Mouse (Mus musculus): ENCODE results near the gene Arfgef2.

Gene Arfgef2

GRCm38 (mm10) chr2:166906523-166907182 is 101.3 kb downstream of the Arfgef2 start:
- in situ Hi-C loops (cut with MboI): no loop called here

- in situ Hi-C loops (cut with MboI): no loop called here
These were observed 104.3 kb downstream of the Arfgef2 start for GRCm38 (mm10) chr2:166909729-166910128.

GRCm38 (mm10) chr2:166910536-166910935 is 105.1 kb downstream of the Arfgef2 start:
- in situ Hi-C loops (cut with MboI): no loop called here

GRCm38 (mm10) chr2:166923971-166924370 is 118.6 kb downstream of the Arfgef2 start:
- in situ Hi-C loops (cut with MboI): no loop called here

GRCm38 (mm10) chr2:166933943-166934342 is 128.6 kb downstream of the Arfgef2 start:
- in situ Hi-C loops (cut with MboI): no loop called here

GRCm38 (mm10) chr2:166934416-166934815 is 129.0 kb downstream of the Arfgef2 start:
- in situ Hi-C loops (cut with MboI): no loop called here

- in situ Hi-C loops (cut with MboI): no loop called here
These were observed 130.2 kb downstream of the Arfgef2 start for GRCm38 (mm10) chr2:166935582-166935981.

- in situ Hi-C loops (cut with MboI): no loop called here
These were observed 130.8 kb downstream of the Arfgef2 start for GRCm38 (mm10) chr2:166936166-166936565.

- in situ Hi-C loops (cut with MboI): no loop called here
These were observed 137.8 kb downstream of the Arfgef2 start for GRCm38 (mm10) chr2:166943146-166943545.

- in situ Hi-C loops (cut with MboI): no loop called here
These were observed 139.0 kb downstream of the Arfgef2 start for GRCm38 (mm10) chr2:166944346-166944745.

GRCm38 (mm10) chr2:166945456-166945855 is 140.1 kb downstream of the Arfgef2 start:
- in situ Hi-C loops (cut with MboI): no loop called here
